Mouse (Mus musculus) olfactory bulb, adult 2 months (tissue): Measurements from ENCODE around the gene Minos1. TPM values are rescaled to one million over a fixed set of nuclear protein-coding genes. Genes with fewer than 3 reads are reported as not detected.

Experiments used
- H3K27ac ChIP-seq: fragments of 200-500 bp; 2 replicates; pipeline ENCODE4 v1.5.1; 2012; ENCODE audit warnings: low read depth, low read length; ENCODE audit not compliant: insufficient read depth
- H3K4me1 ChIP-seq: fragments of 200-500 bp; 2 replicates; pipeline ENCODE4 v1.6.1; 2012; ENCODE audit warnings: low read length; ENCODE audit not compliant: control insufficient read depth, insufficient read depth
- H3K4me3 ChIP-seq: fragments of 200-500 bp; 2 replicates; pipeline ENCODE4 v1.5.1; 2012; ENCODE audit warnings: mild to moderate bottlenecking, low read depth, low read length, moderate library complexity; ENCODE audit not compliant: insufficient read depth
- CTCF ChIP-seq: fragments of 200-500 bp; IDR thresholded peaks from 2 replicates; pipeline ENCODE4 v1.5.1; 2012; ENCODE audit warnings: low read depth, mild to moderate bottlenecking, low read length, moderate library complexity; ENCODE audit not compliant: insufficient read depth
- POLR2A ChIP-seq: fragments of 200-500 bp; IDR thresholded peaks from 2 replicates; pipeline ENCODE4 v1.6.1; 2012; ENCODE audit warnings: mild to moderate bottlenecking, low read depth, low read length, moderate library complexity; ENCODE audit not compliant: insufficient read depth
- WGBS: fragments of 180-500 bp; shearing (Covaris S2); methylation state at CpG from one replicate; pipeline ENCODE4 v1.1.7; 2018; 5-methylcytosine and 5-hydroxymethylcytosine counted together
- polyA plus RNA-seq: library from polyadenylated mRNA; stranded (reverse); fragments of >200 nt; gene quantifications from 2 replicates; pipeline ENCODE4 v1.2.4, GENCODE M21; 2012; ENCODE audit warnings: low replicate concordance; ENCODE audit not compliant: missing spikeins, insufficient read depth, insufficient read length

The Minos1 gene
- polyA plus RNA-seq, 1 experiment, result not detected

DNA sequence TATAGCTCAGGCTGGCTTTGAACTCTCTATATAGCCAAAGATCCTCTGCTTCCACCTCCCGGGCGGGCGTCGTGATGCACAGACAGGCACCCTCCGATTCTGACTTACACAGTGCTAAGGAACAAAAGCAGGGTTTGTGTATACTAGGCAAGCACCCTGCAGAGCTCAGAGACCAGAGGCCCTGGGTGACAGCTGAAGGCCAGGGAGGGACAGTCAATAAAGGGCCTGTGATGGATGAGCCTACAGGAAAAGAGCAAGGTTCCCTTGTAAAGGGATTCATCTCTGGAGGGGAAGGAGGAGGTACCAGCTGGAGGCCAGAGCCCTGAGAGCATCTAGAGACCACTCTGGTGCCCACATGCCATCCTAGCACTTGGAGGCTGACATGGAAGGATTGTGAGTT is 77.5 kb downstream of the Minos1 start:
- TF ChIP-seq CTCF (no peak), POLR2A (no peak)
- Histone ChIP-seq H3K27ac (no peak overlapping the region), H3K4me3 (no peak overlapping the region), H3K4me1 (peaks cover 14% of the 10 kb centered on the region)
- 81% methylated on average over 5 of the region's 5 CpGs for WGBS

DNA sequence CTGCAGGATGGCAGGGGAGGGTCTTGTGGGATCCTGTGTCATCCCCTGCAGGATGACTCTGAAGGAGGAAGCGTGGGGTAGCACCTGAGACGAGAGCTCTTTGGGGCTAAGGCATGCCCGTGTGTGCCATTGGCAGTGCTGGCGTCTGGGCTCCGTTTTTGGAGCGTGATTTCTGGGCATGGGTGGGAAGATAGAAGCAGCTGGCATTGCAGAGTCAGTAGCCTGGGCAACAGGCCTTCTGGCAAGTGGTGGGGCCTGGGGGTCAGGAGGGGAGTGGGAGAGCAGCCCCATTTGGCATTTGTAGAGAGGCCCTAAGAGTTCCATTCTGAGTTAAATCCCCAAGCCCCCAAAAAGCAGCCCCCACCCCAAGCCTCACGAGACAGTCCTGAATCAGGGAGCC is 78.1 kb downstream of the Minos1 start:
- peaks cover 14% of the 10 kb centered on the region for H3K4me1 ChIP-seq
- 54% methylated on average over 7 of the region's 7 CpGs for WGBS
- H3K27ac ChIP-seq, result no peak overlapping the region
- H3K4me3 ChIP-seq, result no peak overlapping the region
- TF ChIP-seq CTCF, result no peak
- TF ChIP-seq POLR2A, result no peak

Other genes with a start within 250 kb of the Minos1 start
- gene Otud3, start 217.2 kb downstream of the Minos1 start, polyA plus RNA-seq, result not detected in 2 replicates
- gene Rnf186, start 164.0 kb downstream of the Minos1 start, polyA plus RNA-seq, result not detected in 2 replicates
- not detected in 2 replicates for gene Tmco4, start 158.2 kb downstream of the Minos1 start, polyA plus RNA-seq
- gene Htr6, start 55.5 kb downstream of the Minos1 start, polyA plus RNA-seq, result not detected in 2 replicates
- not detected in 2 replicates for gene Nbl1, start 38.1 kb downstream of the Minos1 start, polyA plus RNA-seq
- 218 and 336 TPM in 2 replicates for gene Capzb, start 61.8 kb upstream of the Minos1 start, polyA plus RNA-seq
- not detected in 2 replicates for gene Pqlc2, start 179.6 kb upstream of the Minos1 start, polyA plus RNA-seq
- not detected in 2 replicates for gene Akr7a5, start 179.6 kb upstream of the Minos1 start, polyA plus RNA-seq
- gene Mrto4, start 221.5 kb upstream of the Minos1 start, polyA plus RNA-seq, result not detected in 2 replicates
- not detected in 2 replicates for gene Emc1, start 221.5 kb upstream of the Minos1 start, polyA plus RNA-seq
- 57.4 and 354 TPM in 2 replicates for gene Ubr4, start 221.5 kb upstream of the Minos1 start, polyA plus RNA-seq